Mouse (Mus musculus): ENCODE results near the gene Nmu.

Nmu gene

GRCm38 (mm10) chr5:76363453-76364104, at the start of gene Nmu:
Gene Nmu (minus strand): TSS chr5:76363788.
- no peak for DNase-seq (ENCODE audit: low read depth, low spot score)

- no peak for DNase-seq (ENCODE audit: low read depth, low spot score)
Measured at GRCm38 (mm10) chr5:76411697-76412096, 48.1 kb upstream of the Nmu start.

GRCm38 (mm10) chr5:76394382-76394781, 30.8 kb upstream of the Nmu start:
- no peak for DNase-seq (ENCODE audit: low read depth, low spot score)

GRCm38 (mm10) chr5:76389041-76389795, 25.6 kb upstream of the Nmu start:
- no peak for DNase-seq (ENCODE audit: low read depth, low spot score)

- no peak for DNase-seq (ENCODE audit: low read depth, low spot score)
Measured at GRCm38 (mm10) chr5:76388474-76388873, 24.9 kb upstream of the Nmu start.

- DNase-seq (ENCODE audit: low read depth, low spot score), result no peak
Measured at GRCm38 (mm10) chr5:76383673-76384072, 20.1 kb upstream of the Nmu start.

- no peak for DNase-seq (ENCODE audit: low read depth, low spot score)
Measured at GRCm38 (mm10) chr5:76381836-76382235, 18.2 kb upstream of the Nmu start.

- peak; percentile 24 for DNase-seq (ENCODE audit: low read depth, low spot score)
Measured at GRCm38 (mm10) chr5:76379216-76379615, 15.6 kb upstream of the Nmu start.

- DNase-seq (ENCODE audit: low read depth, low spot score), result peak; percentile 81
Measured at GRCm38 (mm10) chr5:76369215-76369840, 5.7 kb upstream of the Nmu start.

GRCm38 (mm10) chr5:76365406-76365805, 1.8 kb upstream of the Nmu start:
- peak; percentile 83 for DNase-seq (ENCODE audit: low read depth, low spot score)

GRCm38 (mm10) chr5:76360786-76361185, 2.8 kb downstream of the Nmu start:
- DNase-seq (ENCODE audit: low read depth, low spot score), result no peak

- DNase-seq (ENCODE audit: low read depth, low spot score), result no peak
Measured at GRCm38 (mm10) chr5:76360057-76360456, 3.5 kb downstream of the Nmu start.

- no peak for DNase-seq (ENCODE audit: low read depth, low spot score)
Measured at GRCm38 (mm10) chr5:76351953-76352611, 11.5 kb downstream of the Nmu start.

- no peak for DNase-seq (ENCODE audit: low read depth, low spot score)
Measured at GRCm38 (mm10) chr5:76351537-76351936, 12.1 kb downstream of the Nmu start.

GRCm38 (mm10) chr5:76346137-76346536, 17.5 kb downstream of the Nmu start:
- DNase-seq (ENCODE audit: low read depth, low spot score), result no peak

- DNase-seq (ENCODE audit: low read depth, low spot score), result no peak
Measured at GRCm38 (mm10) chr5:76340931-76341330, 22.7 kb downstream of the Nmu start.

GRCm38 (mm10) chr5:76337100-76337499, 26.5 kb downstream of the Nmu start:
- no peak for DNase-seq (ENCODE audit: low read depth, low spot score)

- peak; percentile 20 for DNase-seq (ENCODE audit: low read depth, low spot score)
Measured at GRCm38 (mm10) chr5:76333833-76334232, 29.8 kb downstream of the Nmu start.

- DNase-seq (ENCODE audit: low read depth, low spot score), result peak; percentile 91
Measured at GRCm38 (mm10) chr5:76330953-76331352, 32.6 kb downstream of the Nmu start, which contains the start of gene Pdcl2. Gene Pdcl2 (minus strand): TSS chr5:76331156.

- DNase-seq (ENCODE audit: low read depth, low spot score), result no peak
Measured at GRCm38 (mm10) chr5:76327296-76327695, 36.3 kb downstream of the Nmu start.

- DNase-seq (ENCODE audit: low read depth, low spot score), result no peak
Measured at GRCm38 (mm10) chr5:76325113-76325512, 38.5 kb downstream of the Nmu start.
